Comparison of ENCODE assay signal across 8 mouse cellular contexts in the genomic region with DNA sequence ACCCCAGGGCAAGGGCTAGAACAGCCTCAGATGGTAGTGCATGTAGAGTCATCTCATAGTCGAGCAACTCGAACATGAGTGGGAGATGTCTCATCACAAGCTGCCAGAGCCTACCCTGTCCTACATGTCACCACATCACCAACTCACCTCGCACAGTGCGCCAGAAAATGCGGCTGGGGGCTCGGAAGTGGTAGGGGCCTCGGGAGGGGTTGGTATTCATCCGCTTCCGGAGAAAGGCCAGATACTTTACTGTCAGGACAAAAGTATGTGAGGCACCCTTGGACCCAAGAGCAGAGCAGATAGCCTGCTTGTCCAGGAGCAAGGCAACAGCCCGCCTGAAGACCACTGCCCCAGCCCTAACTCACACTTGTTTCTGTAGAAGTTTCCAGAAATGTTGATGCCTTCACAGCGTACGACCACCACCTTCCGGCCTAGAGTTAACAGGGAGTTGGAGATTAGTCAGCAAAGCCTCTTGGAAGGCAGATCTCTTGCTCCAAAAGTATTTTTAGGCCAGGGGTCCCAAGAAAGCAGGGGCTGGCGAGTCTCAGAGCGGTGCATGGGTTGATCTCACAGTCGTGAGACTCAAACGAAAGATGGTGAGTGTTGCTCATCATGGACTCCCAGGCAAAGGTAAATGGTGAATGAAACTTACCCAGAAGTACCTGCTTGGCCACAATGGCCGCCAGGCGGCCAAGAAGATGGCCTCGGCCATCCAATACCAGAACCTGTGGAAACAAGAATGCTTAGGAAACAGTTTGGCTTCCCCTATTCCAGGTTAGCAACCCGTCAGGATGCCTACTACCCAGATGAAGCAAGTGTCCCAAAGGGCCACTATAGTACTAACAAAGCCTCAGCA. TPM values are rescaled to one million over a fixed set of nuclear protein-coding genes. Genes with fewer than 3 reads are reported as not detected.
A peak's percentile ranks its signal among the peaks of the same experiment; 100 is the strongest.
DNase-seq lines count a peak whose midpoint lies in the region; ATAC-seq lines count a peak whose summit lies in the region.

No protein-coding gene starts in this region.

- ATAC-seq in lung, embryonic 16.5 days (ENCODE audit: low read depth): no peak
- ATAC-seq in intestine, embryonic 14.5 days (replicated peaks; ENCODE audit: low FRiP score, low TSS enrichment, low read depth): no peak
- ATAC-seq in neural tube, embryonic 13.5 days (ENCODE audit: low read depth): no peak

- H3K27ac ChIP-seq in lung, embryonic 16.5 days (ENCODE audit: low read length): peak overlapping the region; percentile 83
- peak overlapping the region; percentile 100 for H3K27ac ChIP-seq in embryonic facial prominence, embryonic 10.5 days (replicated peaks)
- H3K27ac ChIP-seq in intestine, embryonic 14.5 days (ENCODE audit: low read depth): peak overlapping the region; percentile 91
- peak overlapping the region; percentile 91 for H3K27ac ChIP-seq in neural tube, embryonic 13.5 days (replicated peaks)

- peak overlapping the region; percentile 97 for H3K9ac ChIP-seq in lung, embryonic 16.5 days (ENCODE audit: low read length)
- peak overlapping the region; percentile 99 for H3K9ac ChIP-seq in intestine, embryonic 14.5 days (ENCODE audit: low read length)
- peak overlapping the region; percentile 97 for H3K9ac ChIP-seq in neural tube, embryonic 13.5 days

- no peak for DNase-seq in lung, postnatal 36 days
- DNase-seq in embryonic facial prominence, embryonic 10.5 days (ENCODE audit: low spot score): peak; percentile 49
- no peak for DNase-seq in intestine, embryonic 14.5 days (ENCODE audit: low spot score)
- DNase-seq in right cerebral cortex, postnatal 36 days (ENCODE audit: low spot score in 2 of 2): no peak
- DNase-seq in right cerebral cortex, adult 2 months (ENCODE audit: low spot score in 2 of 2): no peak
- no peak for DNase-seq in layer of hippocampus, postnatal 25 days (ENCODE audit: extremely low spot score in 1 of 2, low spot score in 1 of 2)

- H3K4me2 ChIP-seq in lung, embryonic 16.5 days (ENCODE audit: low read depth, low read length): peak overlapping the region; percentile 96
- peak overlapping the region; percentile 97 for H3K4me2 ChIP-seq in intestine, embryonic 14.5 days (ENCODE audit: low read length)
- H3K4me2 ChIP-seq in neural tube, embryonic 13.5 days: peak overlapping the region; percentile 90

- H3K4me1 ChIP-seq in lung, embryonic 16.5 days (replicated peaks; ENCODE audit: control insufficient read depth, insufficient read depth, low read length): peaks cover 39% of the 10 kb centered on the region
- peaks cover 57% of the 10 kb centered on the region for H3K4me1 ChIP-seq in embryonic facial prominence, embryonic 10.5 days
- H3K4me1 ChIP-seq in intestine, embryonic 14.5 days (replicated peaks; ENCODE audit: control insufficient read depth, insufficient read depth, low read length): peaks cover 33% of the 10 kb centered on the region
- H3K4me1 ChIP-seq in neural tube, embryonic 13.5 days (replicated peaks): peaks cover 55% of the 10 kb centered on the region

- H3K9me3 ChIP-seq in lung, embryonic 16.5 days (ENCODE audit: control insufficient read depth, low read length): no peaks in the 10 kb centered on the region
- H3K9me3 ChIP-seq in embryonic facial prominence, embryonic 10.5 days: no peaks in the 10 kb centered on the region
- H3K9me3 ChIP-seq in intestine, embryonic 14.5 days (ENCODE audit: control insufficient read depth, low read length): no peaks in the 10 kb centered on the region
- H3K9me3 ChIP-seq in neural tube, embryonic 13.5 days: no peaks in the 10 kb centered on the region

- H3K4me3 ChIP-seq in lung, embryonic 16.5 days (ENCODE audit: low read length): peak overlapping the region; percentile 78
- peak overlapping the region; percentile 88 for H3K4me3 ChIP-seq in embryonic facial prominence, embryonic 10.5 days
- peak overlapping the region; percentile 100 for H3K4me3 ChIP-seq in intestine, embryonic 14.5 days (ENCODE audit: low read depth, low read length)
- peak overlapping the region; percentile 69 for H3K4me3 ChIP-seq in neural tube, embryonic 13.5 days

- H3K27me3 ChIP-seq in lung, embryonic 16.5 days (ENCODE audit: control insufficient read depth, insufficient read depth, low read depth, low read length): no peaks in the 10 kb centered on the region
- 0 out of 2 replicates have a peak, but pooled peaks cover 2% of the 10 kb centered on the region for H3K27me3 ChIP-seq in embryonic facial prominence, embryonic 10.5 days (replicated peaks; ENCODE audit: low read depth, poor library complexity, severe bottlenecking)
- H3K27me3 ChIP-seq in intestine, embryonic 14.5 days (replicated peaks; ENCODE audit: control insufficient read depth, insufficient read depth, low read length): no peaks in the 10 kb centered on the region
- H3K27me3 ChIP-seq in neural tube, embryonic 13.5 days: no peaks in the 10 kb centered on the region

- 16% methylated on average over 21 of the region's 21 CpGs for WGBS in lung, embryonic 16.5 days
- 50% methylated on average over 21 of the region's 21 CpGs for WGBS in embryonic facial prominence, embryonic 10.5 days
- WGBS in intestine, embryonic 14.5 days: 38% methylated on average over 21 of the region's 21 CpGs
- 48% methylated on average over 21 of the region's 21 CpGs for WGBS in neural tube, embryonic 13.5 days

- H3K36me3 ChIP-seq in lung, embryonic 16.5 days (ENCODE audit: control insufficient read depth, insufficient read depth, low read length): peaks cover 38% of the 10 kb centered on the region
- H3K36me3 ChIP-seq in embryonic facial prominence, embryonic 10.5 days (replicated peaks): peaks cover 47% of the 10 kb centered on the region
- peaks cover 41% of the 10 kb centered on the region for H3K36me3 ChIP-seq in intestine, embryonic 14.5 days (ENCODE audit: control insufficient read depth, insufficient read depth, low read length)
- H3K36me3 ChIP-seq in neural tube, embryonic 13.5 days: peaks cover 39% of the 10 kb centered on the region

RNA-seq across cellular contexts. Expression of gene Rpl13a, which starts 1.5 kb away (rescaled TPM):
- polyA plus RNA-seq in lung, embryonic 16.5 days (2015; fragmentation: Nextera tagmentation; extraction: Ambion mirVana): 1,289 and 1,305 TPM in 2 replicates
- 1,273 and 1,282 TPM in 2 replicates for polyA plus RNA-seq in embryonic facial prominence, embryonic 10.5 days (2016; fragmentation: Nextera tagmentation; extraction: Ambion mirVana)
- 1,687 and 1,710 TPM in 2 replicates for polyA plus RNA-seq in intestine, embryonic 14.5 days (2014; fragmentation: Nextera tagmentation; extraction: Ambion mirVana)
- polyA plus RNA-seq in neural tube, embryonic 13.5 days (2015; fragmentation: Nextera tagmentation; extraction: Ambion mirVana): 746 and 820 TPM in 2 replicates
- total RNA-seq in layer of hippocampus, postnatal 25 days (2021): 100 to 1,000 TPM; 765 to 826 TPM

RNA-seq across cellular contexts. Expression of gene Rps11, which starts 2.8 kb away (rescaled TPM):
- 1,430 and 1,443 TPM in 2 replicates for polyA plus RNA-seq in lung, embryonic 16.5 days (2015; fragmentation: Nextera tagmentation; extraction: Ambion mirVana)
- polyA plus RNA-seq in embryonic facial prominence, embryonic 10.5 days (2016; fragmentation: Nextera tagmentation; extraction: Ambion mirVana): 1,885 and 1,917 TPM in 2 replicates
- 1,923 and 1,961 TPM in 2 replicates for polyA plus RNA-seq in intestine, embryonic 14.5 days (2014; fragmentation: Nextera tagmentation; extraction: Ambion mirVana)
- 920 and 971 TPM in 2 replicates for polyA plus RNA-seq in neural tube, embryonic 13.5 days (2015; fragmentation: Nextera tagmentation; extraction: Ambion mirVana)
- 100 to 1,000 TPM; 418 to 465 TPM for total RNA-seq in layer of hippocampus, postnatal 25 days (2021)

RNA-seq across cellular contexts. Expression of gene Gm45713, which starts 9.0 kb away (rescaled TPM):
- polyA plus RNA-seq in lung, embryonic 16.5 days (2015; fragmentation: Nextera tagmentation; extraction: Ambion mirVana): 0.31 and 0.60 TPM in 2 replicates
- polyA plus RNA-seq in embryonic facial prominence, embryonic 10.5 days (2016; fragmentation: Nextera tagmentation; extraction: Ambion mirVana): 0.31 TPM in 1 of 2 replicates, not detected in the other
- polyA plus RNA-seq in intestine, embryonic 14.5 days (2014; fragmentation: Nextera tagmentation; extraction: Ambion mirVana): 0.72 and 0.81 TPM in 2 replicates
- 0.53 TPM in 1 of 2 replicates, not detected in the other for polyA plus RNA-seq in neural tube, embryonic 13.5 days (2015; fragmentation: Nextera tagmentation; extraction: Ambion mirVana)
- not detected for total RNA-seq in layer of hippocampus, postnatal 25 days (2021)

RNA-seq across cellular contexts. Expression of gene Flt3l, which starts 9.2 kb away (rescaled TPM):
- polyA plus RNA-seq in lung, embryonic 16.5 days (2015; fragmentation: Nextera tagmentation; extraction: Ambion mirVana): 2.4 and 3.0 TPM in 2 replicates
- polyA plus RNA-seq in embryonic facial prominence, embryonic 10.5 days (2016; fragmentation: Nextera tagmentation; extraction: Ambion mirVana): 0.97 and 1.8 TPM in 2 replicates
- 1.3 and 2.1 TPM in 2 replicates for polyA plus RNA-seq in intestine, embryonic 14.5 days (2014; fragmentation: Nextera tagmentation; extraction: Ambion mirVana)
- 1.3 and 1.5 TPM in 2 replicates for polyA plus RNA-seq in neural tube, embryonic 13.5 days (2015; fragmentation: Nextera tagmentation; extraction: Ambion mirVana)
- total RNA-seq in layer of hippocampus, postnatal 25 days (2021): 1 to 10 TPM; 4.5 to 8.2 TPM

RNA-seq across cellular contexts. Expression of gene Fcgrt, which starts 23.4 kb away (rescaled TPM):
- polyA plus RNA-seq in lung, embryonic 16.5 days (2015; fragmentation: Nextera tagmentation; extraction: Ambion mirVana): 93.7 and 97.1 TPM in 2 replicates
- 6.0 and 7.0 TPM in 2 replicates for polyA plus RNA-seq in embryonic facial prominence, embryonic 10.5 days (2016; fragmentation: Nextera tagmentation; extraction: Ambion mirVana)
- 64.1 and 65.1 TPM in 2 replicates for polyA plus RNA-seq in intestine, embryonic 14.5 days (2014; fragmentation: Nextera tagmentation; extraction: Ambion mirVana)
- 25.6 and 27.3 TPM in 2 replicates for polyA plus RNA-seq in neural tube, embryonic 13.5 days (2015; fragmentation: Nextera tagmentation; extraction: Ambion mirVana)
- total RNA-seq in layer of hippocampus, postnatal 25 days (2021): 10 to 100 TPM; 18.1 to 21.0 TPM
